ENCODE assay signal across 18 mouse cellular contexts in genomic region chr7:135008021-135008420, GRCm38 (mm10).
"Had no signal": no experiment of that assay in that cellular context is flagged by ENCODE, and none has a peak within 500 bp of the region (broad histone marks: within the 10 kb centered on the region; RNA-seq: fewer than 3 reads in every experiment).

No protein-coding gene starts in this region.

- H3K4me2 ChIP-seq: lung, embryonic 14.5 days; midbrain, embryonic 13.5 days; midbrain, embryonic 15.5 days; neural tube, embryonic 13.5 days; neural tube, embryonic 15.5 days had no signal

- H3K27me3 ChIP-seq: midbrain, embryonic 13.5 days; midbrain, embryonic 15.5 days; neural tube, embryonic 13.5 days; neural tube, embryonic 15.5 days had no signal

- H3K36me3 ChIP-seq: midbrain, embryonic 10.5 days; midbrain, embryonic 13.5 days; midbrain, embryonic 15.5 days; neural tube, embryonic 13.5 days; neural tube, embryonic 15.5 days had no signal

- DNase-seq: lung, adult 18-20 months; lung, embryonic 14.5 days; lung, postnatal 10 days; lung, postnatal 4 days; retina, postnatal 1 day; right cerebral cortex, adult 18-20 months; right cerebral cortex, postnatal 25 days; right cerebral cortex, postnatal 4 days; spleen, adult 18-20 months; thymus, adult 18-20 months; thymus, postnatal 14 days; thymus, postnatal 36 days had no signal

- H3K4me1 ChIP-seq: midbrain, embryonic 13.5 days; midbrain, embryonic 15.5 days had no signal

- H3K4me3 ChIP-seq: midbrain, embryonic 10.5 days; midbrain, embryonic 13.5 days; midbrain, embryonic 15.5 days; myocyte; neural tube, embryonic 13.5 days; neural tube, embryonic 15.5 days had no signal

- ATAC-seq: midbrain, embryonic 13.5 days; midbrain, embryonic 15.5 days had no signal

- H3K27ac ChIP-seq: midbrain, embryonic 10.5 days; midbrain, embryonic 13.5 days; midbrain, embryonic 15.5 days; neural tube, embryonic 13.5 days; neural tube, embryonic 15.5 days had no signal

- H3K9me3 ChIP-seq: midbrain, embryonic 10.5 days; midbrain, embryonic 13.5 days; midbrain, embryonic 15.5 days; neural tube, embryonic 13.5 days; neural tube, embryonic 15.5 days had no signal

- H3K9ac ChIP-seq: lung, embryonic 14.5 days; midbrain, embryonic 13.5 days; midbrain, embryonic 15.5 days; neural tube, embryonic 13.5 days; neural tube, embryonic 15.5 days had no signal
